Mouse (Mus musculus): ENCODE results near the gene Mpped2. TPM values are rescaled to one million over a fixed set of nuclear protein-coding genes. Genes with fewer than 3 reads are reported as not detected.

Mpped2 gene
- polyA plus RNA-seq, 1 experiment from 2014 or later, result 165 TPM

DNA sequence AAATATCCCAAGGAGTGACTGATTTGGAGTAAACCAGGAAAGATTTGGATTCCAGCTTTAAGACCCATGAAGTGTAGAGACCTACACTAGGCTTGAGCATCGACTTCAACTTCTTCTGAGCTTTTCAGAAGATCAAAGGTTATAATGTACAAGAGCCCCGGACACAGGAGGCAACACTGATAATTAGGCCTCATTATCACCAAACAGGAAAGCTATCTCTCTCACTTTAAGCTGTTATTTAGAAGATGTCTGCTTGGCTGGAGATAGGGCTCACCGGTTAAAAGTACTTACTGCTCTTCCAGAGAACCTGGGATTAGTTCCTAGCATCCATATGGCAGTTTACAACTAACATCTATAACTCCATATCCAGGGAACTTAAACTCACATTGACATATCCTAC is 39.1 kb downstream of the Mpped2 start:
- no peak for ATAC-seq (ENCODE audit: low FRiP score)
- Histone ChIP-seq H3K27me3 (no peaks in the 10 kb centered on the region), H3K4me3 (replicated peaks) (no peak overlapping the region), H3K27ac (no peak overlapping the region), H3K9me3 (no peaks in the 10 kb centered on the region), H3K4me2 (no peak overlapping the region), H3K9ac (no peak overlapping the region), H3K4me1 (peaks cover 55% of the 10 kb centered on the region), H3K36me3 (replicated peaks) (no peaks in the 10 kb centered on the region)
- WGBS, result 55% methylated on average over 3 of the region's 3 CpGs

DNA sequence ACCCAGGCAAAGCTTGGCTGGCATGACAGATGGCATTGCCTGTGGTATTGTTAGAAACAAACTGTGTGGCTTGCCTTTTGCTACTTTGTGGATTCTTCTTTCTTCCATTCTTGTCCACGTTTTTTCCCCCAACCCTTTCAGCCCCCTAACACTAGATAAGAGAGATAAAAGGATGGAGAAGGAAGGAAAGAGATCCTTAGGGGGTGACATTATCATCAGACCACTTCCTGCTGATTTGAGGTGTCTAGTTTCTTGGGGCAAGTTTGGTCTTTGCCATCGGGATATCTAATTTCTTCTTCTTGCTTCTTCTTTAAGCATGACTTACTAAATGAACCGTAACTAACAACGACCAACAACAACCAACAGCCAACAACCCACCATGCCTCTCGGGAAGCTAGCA is 40.3 kb downstream of the Mpped2 start:
- no peak overlapping the region for H3K4me3 ChIP-seq (replicated peaks)
- 64% methylated on average over 5 of the region's 5 CpGs for WGBS
- no peak overlapping the region for H3K4me2 ChIP-seq
- peaks cover 55% of the 10 kb centered on the region for H3K4me1 ChIP-seq
- no peak overlapping the region for H3K27ac ChIP-seq
- H3K9me3 ChIP-seq, result no peaks in the 10 kb centered on the region
- ATAC-seq (ENCODE audit: low FRiP score), result no peak
- H3K9ac ChIP-seq, result no peak overlapping the region
- H3K27me3 ChIP-seq, result no peaks in the 10 kb centered on the region
- no peaks in the 10 kb centered on the region for H3K36me3 ChIP-seq (replicated peaks)

DNA sequence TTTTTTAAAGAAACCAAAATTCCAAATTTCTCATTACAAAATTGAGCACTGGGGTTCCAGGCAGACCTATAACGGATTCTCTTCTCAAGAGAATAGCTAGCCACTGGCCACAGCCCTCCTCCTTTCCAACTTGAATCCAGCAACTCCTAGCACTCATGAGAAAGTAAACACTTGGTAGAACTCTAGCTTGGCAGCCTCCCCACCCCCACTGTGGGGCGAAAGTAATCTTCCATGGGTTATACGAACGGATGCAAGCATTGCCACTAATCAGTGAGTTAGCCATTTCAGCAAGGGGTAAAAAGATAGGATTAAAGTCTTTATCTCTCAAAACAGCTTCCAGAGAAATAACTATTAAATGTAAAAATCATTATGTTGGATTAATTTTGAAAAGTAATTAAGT is 40.9 kb downstream of the Mpped2 start:
- ATAC-seq (ENCODE audit: low FRiP score), result no peak
- Histone ChIP-seq H3K36me3 (replicated peaks) (0 out of 2 replicates have a peak, but pooled peaks cover 2% of the 10 kb centered on the region), H3K27ac (no peak overlapping the region), H3K9ac (no peak overlapping the region), H3K4me1 (peaks cover 55% of the 10 kb centered on the region), H3K27me3 (no peaks in the 10 kb centered on the region), H3K4me2 (no peak overlapping the region), H3K4me3 (replicated peaks) (no peak overlapping the region), H3K9me3 (0 out of 2 replicates have a peak, but pooled peaks cover 3% of the 10 kb centered on the region)
- 52% methylated on average over 4 of the region's 4 CpGs for WGBS

DNA sequence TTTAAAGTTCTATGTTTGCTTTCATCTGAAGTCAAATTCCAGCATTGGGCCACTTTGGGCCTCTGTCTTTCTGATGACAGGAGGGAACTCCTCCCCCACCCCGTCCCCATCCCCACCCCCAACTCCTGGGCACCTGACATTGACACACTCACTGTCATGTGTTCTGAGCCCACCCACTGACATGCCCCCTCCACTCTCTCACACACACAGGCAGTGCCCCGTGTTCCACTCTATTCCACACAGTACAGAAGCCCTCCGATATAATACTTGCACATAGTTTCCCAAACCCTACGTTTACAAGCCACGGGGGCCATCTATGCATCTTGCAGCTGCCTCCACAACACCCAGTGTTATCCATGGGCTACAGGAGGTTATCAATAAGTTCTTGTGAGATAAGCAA is 42.1 kb downstream of the Mpped2 start:
- WGBS, result 68% methylated on average over 5 of the region's 5 CpGs

DNA sequence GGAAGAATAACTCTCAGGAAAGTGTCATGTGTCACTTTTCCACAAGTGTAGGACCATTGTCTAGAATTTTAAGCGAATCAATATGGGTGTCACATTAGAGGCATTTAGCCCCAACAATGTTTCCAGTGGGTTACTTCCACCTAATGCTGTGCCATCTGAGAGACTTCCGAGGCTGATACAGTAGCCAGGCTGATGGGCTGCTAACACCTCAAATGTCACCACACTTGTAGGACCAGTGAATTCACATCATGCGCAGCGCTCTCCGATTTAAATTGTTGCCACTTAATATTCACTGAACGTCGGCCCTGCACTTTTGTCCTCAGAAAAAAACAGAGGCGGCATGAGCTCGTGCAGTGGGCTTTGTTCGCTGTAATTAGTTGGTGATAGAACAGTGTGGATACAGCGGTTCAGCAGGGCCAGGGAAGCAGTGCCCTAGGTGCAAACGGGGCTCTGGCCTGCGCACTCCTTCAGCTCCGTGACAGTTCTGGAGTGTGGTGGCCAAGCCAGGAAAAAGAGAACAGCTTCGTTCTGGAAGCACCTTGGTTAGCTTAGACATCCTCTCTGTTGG is 42.8 kb downstream of the Mpped2 start:
- peak overlapping the region; percentile 73 for H3K27ac ChIP-seq
- WGBS, result 21% methylated on average over 15 of the region's 15 CpGs
- ATAC-seq (ENCODE audit: low FRiP score), result peak; percentile 84

More for the DNA sequence above, 42.1 kb downstream of the Mpped2 start:
- H3K36me3 ChIP-seq (replicated peaks), result 0 out of 2 replicates have a peak, but pooled peaks cover 3% of the 10 kb centered on the region
- H3K9me3 ChIP-seq, result 0 out of 2 replicates have a peak, but pooled peaks cover 3% of the 10 kb centered on the region
- H3K9ac ChIP-seq, result no peak overlapping the region
- no peak for ATAC-seq (ENCODE audit: low FRiP score)
- no peak overlapping the region for H3K4me3 ChIP-seq (replicated peaks)
- peaks cover 45% of the 10 kb centered on the region for H3K4me1 ChIP-seq
- H3K27ac ChIP-seq, result peak overlapping the region; percentile 73; the same call in 1 of the 2 replicates
- no peak overlapping the region for H3K4me2 ChIP-seq
- H3K27me3 ChIP-seq, result no peaks in the 10 kb centered on the region

DNA sequence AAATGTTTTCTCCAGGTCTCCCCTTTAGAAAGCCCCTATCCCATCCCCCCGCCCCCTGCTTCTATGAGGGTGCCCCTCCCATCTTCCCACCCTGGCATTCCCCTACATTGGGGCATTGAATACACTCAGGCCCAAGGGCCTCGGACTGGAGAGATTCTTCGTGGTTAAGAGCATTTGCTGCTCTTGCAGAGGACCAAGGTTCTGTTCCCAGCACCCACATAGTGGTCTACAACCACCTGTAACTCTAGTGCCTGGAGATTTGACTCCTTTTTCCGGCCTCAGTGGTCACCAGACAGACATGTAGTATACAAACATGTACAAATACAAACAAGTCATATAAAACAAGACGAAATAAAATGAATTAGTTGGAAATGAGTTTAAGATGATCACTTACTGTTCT is 45.9 kb downstream of the Mpped2 start:
- Histone ChIP-seq H3K27ac (no peak overlapping the region), H3K27me3 (no peaks in the 10 kb centered on the region), H3K36me3 (replicated peaks) (0 out of 2 replicates have a peak, but pooled peaks cover 3% of the 10 kb centered on the region), H3K9me3 (0 out of 2 replicates have a peak, but pooled peaks cover 3% of the 10 kb centered on the region), H3K9ac (no peak overlapping the region), H3K4me1 (peaks cover 28% of the 10 kb centered on the region), H3K4me2 (no peak overlapping the region), H3K4me3 (replicated peaks) (no peak overlapping the region)
- no peak for ATAC-seq (ENCODE audit: low FRiP score)
- WGBS, result 95% methylated on average over 5 of the region's 5 CpGs

More for the DNA sequence above, 42.8 kb downstream of the Mpped2 start:
- Histone ChIP-seq H3K4me3 (replicated peaks) (no peak overlapping the region), H3K4me2 (peak overlapping the region; percentile 17; the same call in 1 of the 2 replicates), H3K4me1 (peaks cover 38% of the 10 kb centered on the region), H3K36me3 (replicated peaks) (0 out of 2 replicates have a peak, but pooled peaks cover 3% of the 10 kb centered on the region), H3K27me3 (no peaks in the 10 kb centered on the region), H3K9me3 (0 out of 2 replicates have a peak, but pooled peaks cover 3% of the 10 kb centered on the region), H3K9ac (no peak overlapping the region)

DNA sequence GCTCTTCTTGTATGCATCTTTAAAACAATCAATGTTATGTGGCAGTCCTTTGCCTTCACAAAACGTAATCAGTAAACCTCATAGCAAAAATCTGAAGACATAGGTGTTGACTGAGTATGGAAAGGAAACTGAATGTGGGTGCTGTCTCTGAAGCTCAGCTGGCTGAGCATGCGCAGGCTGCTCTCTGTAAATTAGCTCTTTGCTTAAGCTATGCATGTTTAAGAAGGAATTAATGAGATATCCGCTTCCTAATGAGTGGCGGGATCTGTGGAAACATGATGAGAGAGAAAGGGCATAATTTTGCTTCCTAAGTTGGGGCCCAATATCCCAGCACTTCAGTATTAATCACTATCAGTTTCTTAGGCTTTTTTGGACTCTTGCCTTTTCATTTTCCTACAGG is 51.0 kb downstream of the Mpped2 start:
- peak; percentile 30; the same call in 1 of the 2 replicates for ATAC-seq (ENCODE audit: low FRiP score)
- 55% methylated on average over 4 of the region's 4 CpGs for WGBS
- peaks cover 4% of the 10 kb centered on the region; the same call in 1 of the 2 replicates for H3K4me1 ChIP-seq

DNA sequence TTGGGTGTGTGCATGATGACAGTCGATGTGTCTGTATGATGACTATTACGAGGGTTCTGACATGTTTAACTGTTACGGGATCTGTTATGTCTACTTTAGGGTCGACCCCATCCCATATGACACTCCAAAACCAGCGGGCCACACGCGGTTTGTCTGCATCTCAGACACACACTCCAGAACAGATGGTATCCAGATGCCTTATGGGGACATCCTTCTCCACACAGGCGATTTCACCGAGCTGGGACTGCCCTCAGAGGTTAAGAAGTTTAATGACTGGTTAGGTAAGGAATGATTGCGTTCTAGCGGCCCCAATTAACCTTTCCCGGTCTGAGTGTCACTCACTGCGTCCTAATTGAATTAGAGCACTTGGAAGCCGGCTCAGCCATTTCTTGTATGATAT is 51.5 kb downstream of the Mpped2 start:
- no peak overlapping the region for H3K4me2 ChIP-seq
- H3K9ac ChIP-seq, result no peak overlapping the region
- H3K9me3 ChIP-seq, result no peaks in the 10 kb centered on the region
- no peaks in the 10 kb centered on the region for H3K36me3 ChIP-seq (replicated peaks)
- H3K4me1 ChIP-seq, result peaks cover 4% of the 10 kb centered on the region; the same call in 1 of the 2 replicates
- H3K27ac ChIP-seq, result no peak overlapping the region
- WGBS, result 55% methylated on average over 14 of the region's 14 CpGs
- ATAC-seq (ENCODE audit: low FRiP score), result peak; percentile 72; the same call in 1 of the 2 replicates
- H3K4me3 ChIP-seq (replicated peaks), result no peak overlapping the region
- H3K27me3 ChIP-seq, result no peaks in the 10 kb centered on the region

More for the DNA sequence above, 51.0 kb downstream of the Mpped2 start:
- Histone ChIP-seq H3K9me3 (no peaks in the 10 kb centered on the region), H3K27ac (no peak overlapping the region), H3K9ac (no peak overlapping the region), H3K4me3 (replicated peaks) (no peak overlapping the region), H3K36me3 (replicated peaks) (no peaks in the 10 kb centered on the region), H3K27me3 (no peaks in the 10 kb centered on the region), H3K4me2 (no peak overlapping the region)

DNA sequence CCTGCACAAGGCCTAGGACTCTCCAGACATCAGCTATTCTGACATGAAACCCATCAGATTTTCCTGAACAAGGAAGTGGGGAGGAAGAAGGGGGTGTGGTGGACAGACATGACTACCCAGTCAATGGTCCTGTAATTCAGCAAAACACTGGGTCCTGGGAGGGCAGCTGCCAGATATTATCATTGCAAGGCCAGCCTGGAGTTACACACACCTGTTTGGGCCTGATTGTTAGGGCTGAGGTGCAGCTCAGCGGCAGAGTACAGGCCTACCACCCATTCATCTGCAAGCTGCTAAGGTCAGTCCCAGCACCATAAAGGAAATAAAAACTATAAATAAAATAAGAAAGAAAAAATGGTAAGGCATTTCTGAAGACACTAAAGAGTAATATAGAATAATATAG is 52.3 kb downstream of the Mpped2 start:
- 77% methylated on average over 1 of the region's 1 CpGs for WGBS
- ATAC-seq (ENCODE audit: low FRiP score), result no peak
- no peaks in the 10 kb centered on the region for H3K36me3 ChIP-seq (replicated peaks)
- H3K4me2 ChIP-seq, result no peak overlapping the region
- peaks cover 8% of the 10 kb centered on the region; the same call in 1 of the 2 replicates for H3K4me1 ChIP-seq
- H3K4me3 ChIP-seq (replicated peaks), result no peak overlapping the region
- no peak overlapping the region for H3K9ac ChIP-seq
- no peaks in the 10 kb centered on the region for H3K27me3 ChIP-seq
- H3K27ac ChIP-seq, result no peak overlapping the region
- no peaks in the 10 kb centered on the region for H3K9me3 ChIP-seq

DNA sequence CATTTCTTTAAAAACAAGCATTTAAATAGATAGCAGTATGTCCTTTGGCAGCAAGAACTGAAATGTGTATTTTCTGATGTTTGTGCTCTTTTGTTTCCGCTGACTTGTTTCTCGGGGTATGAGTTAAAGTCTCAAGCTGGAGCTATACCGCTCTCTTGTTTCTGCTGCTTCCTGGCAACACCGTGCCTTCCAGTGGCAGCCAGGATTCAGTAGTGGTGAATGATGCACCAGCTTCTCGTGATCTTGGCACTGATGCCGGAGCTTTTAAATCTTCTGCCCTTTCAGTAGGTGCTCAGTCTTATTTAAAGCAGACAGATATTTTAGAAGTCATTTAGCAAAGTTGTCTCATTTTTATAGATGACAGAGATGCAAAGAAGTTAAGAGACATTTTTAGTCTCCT is 53.1 kb downstream of the Mpped2 start:
- H3K9ac ChIP-seq, result no peak overlapping the region

DNA sequence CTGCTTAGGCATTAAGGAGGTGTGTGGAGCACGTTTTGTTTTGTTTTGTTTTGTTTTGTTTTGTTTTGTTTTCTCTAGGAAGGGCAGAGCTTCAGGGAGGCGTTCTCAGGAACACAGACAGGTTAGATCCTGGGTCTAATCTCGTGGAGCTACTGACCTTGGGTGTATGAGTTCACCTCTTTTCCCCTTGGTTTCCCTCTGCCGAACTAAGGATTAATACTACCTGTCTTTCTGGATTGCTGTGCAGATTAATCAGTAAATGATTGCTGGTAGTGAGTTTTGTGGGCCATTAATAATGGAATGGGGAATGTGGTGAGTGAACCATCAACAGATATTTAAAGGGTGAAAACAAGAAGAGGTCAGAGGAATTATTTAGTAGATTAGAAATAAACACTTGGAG is 53.8 kb downstream of the Mpped2 start:
- 69% methylated on average over 4 of the region's 4 CpGs for WGBS
- H3K9me3 ChIP-seq, result no peaks in the 10 kb centered on the region
- H3K36me3 ChIP-seq (replicated peaks), result peaks cover 3% of the 10 kb centered on the region; the same call in 1 of the 2 replicates
- no peak overlapping the region for H3K9ac ChIP-seq
- no peak overlapping the region for H3K4me3 ChIP-seq (replicated peaks)
- ATAC-seq (ENCODE audit: low FRiP score), result no peak
- no peaks in the 10 kb centered on the region for H3K27me3 ChIP-seq
- no peak overlapping the region for H3K4me2 ChIP-seq
- H3K27ac ChIP-seq, result no peak overlapping the region
- H3K4me1 ChIP-seq, result peaks cover 14% of the 10 kb centered on the region; the same call in 1 of the 2 replicates

More for the DNA sequence above, 53.1 kb downstream of the Mpped2 start:
- no peak overlapping the region for H3K27ac ChIP-seq
- WGBS, result 84% methylated on average over 6 of the region's 6 CpGs
- peaks cover 3% of the 10 kb centered on the region; the same call in 1 of the 2 replicates for H3K36me3 ChIP-seq (replicated peaks)
- no peaks in the 10 kb centered on the region for H3K27me3 ChIP-seq
- H3K4me2 ChIP-seq, result no peak overlapping the region
- peaks cover 14% of the 10 kb centered on the region; the same call in 1 of the 2 replicates for H3K4me1 ChIP-seq
- no peak for ATAC-seq (ENCODE audit: low FRiP score)
- H3K4me3 ChIP-seq (replicated peaks), result no peak overlapping the region
- H3K9me3 ChIP-seq, result no peaks in the 10 kb centered on the region

DNA sequence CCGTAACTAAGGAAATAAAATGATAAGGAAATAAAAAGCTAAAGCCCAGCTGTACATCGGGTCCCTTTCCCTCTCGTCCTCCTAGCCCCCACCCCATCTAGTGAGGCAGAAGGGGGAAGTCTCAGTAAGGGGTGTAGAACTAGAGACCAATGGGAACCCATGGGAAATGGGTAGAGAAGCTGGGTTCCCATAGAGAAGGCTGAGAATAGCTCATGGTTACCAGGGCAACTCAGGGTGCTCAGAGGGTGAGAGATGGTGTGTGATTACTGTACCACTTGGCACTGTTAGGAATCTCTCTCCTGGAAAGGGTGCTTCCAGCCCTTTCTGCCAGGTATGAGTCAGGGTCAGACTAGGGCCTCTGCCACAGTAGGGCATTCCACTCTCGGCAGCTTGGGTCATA is 54.3 kb downstream of the Mpped2 start:
- Histone ChIP-seq H3K27me3 (no peaks in the 10 kb centered on the region), H3K4me2 (no peak overlapping the region), H3K4me3 (replicated peaks) (no peak overlapping the region), H3K4me1 (peaks cover 14% of the 10 kb centered on the region; the same call in 1 of the 2 replicates), H3K27ac (no peak overlapping the region), H3K9ac (no peak overlapping the region), H3K36me3 (replicated peaks) (peaks cover 3% of the 10 kb centered on the region; the same call in 1 of the 2 replicates), H3K9me3 (no peaks in the 10 kb centered on the region)
- WGBS, result 89% methylated on average over 4 of the region's 4 CpGs
- no peak for ATAC-seq (ENCODE audit: low FRiP score)

DNA sequence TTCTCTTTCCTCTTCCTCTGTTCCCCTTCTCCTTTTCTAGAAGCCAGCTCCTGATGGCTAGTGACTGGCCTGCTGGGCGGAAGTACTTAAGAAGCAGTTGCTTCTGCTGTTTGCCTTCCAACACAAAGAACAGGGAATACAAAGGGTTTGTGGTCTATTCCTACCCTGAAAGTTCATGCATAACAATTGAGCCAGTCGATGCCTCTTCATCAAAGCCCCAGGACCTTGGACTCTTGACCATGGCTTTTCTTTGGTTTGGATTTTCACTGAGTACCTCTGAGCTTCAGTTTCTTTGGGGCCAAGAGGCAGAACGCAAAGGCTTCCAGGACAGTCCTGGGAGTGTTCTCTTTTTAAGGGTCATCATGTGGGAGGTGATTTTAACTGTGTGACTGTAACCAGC is 57.8 kb downstream of the Mpped2 start:
- no peaks in the 10 kb centered on the region for H3K27me3 ChIP-seq
- H3K4me1 ChIP-seq, result peaks cover 12% of the 10 kb centered on the region
- H3K4me3 ChIP-seq (replicated peaks), result no peak overlapping the region
- ATAC-seq (ENCODE audit: low FRiP score), result no peak
- no peak overlapping the region for H3K4me2 ChIP-seq
- H3K27ac ChIP-seq, result no peak overlapping the region
- no peaks in the 10 kb centered on the region for H3K9me3 ChIP-seq
- H3K9ac ChIP-seq, result no peak overlapping the region
- 41% methylated on average over 3 of the region's 3 CpGs for WGBS
- H3K36me3 ChIP-seq (replicated peaks), result peaks cover 3% of the 10 kb centered on the region; the same call in 1 of the 2 replicates
